Mouse (Mus musculus): ENCODE measurements around the gene Ctsw. TPM values are rescaled to one million over a fixed set of nuclear protein-coding genes. Genes with fewer than 3 reads are reported as not detected.
A peak's percentile ranks its signal among the peaks of the same experiment; 100 is the strongest.

The Ctsw gene
- polyA plus RNA-seq, 1 experiment = not detected

GRCm38 (mm10) chr19:5429219-5429618 lies 39.1 kb downstream of the Ctsw start:
- Histone ChIP-seq H3K27ac (ENCODE audit: control insufficient read depth, insufficient read depth, low read depth, low read length) (no peak overlapping the region), H3K4me1 (ENCODE audit: control insufficient read depth, insufficient read depth, low read length) (peaks cover 17% of the 10 kb centered on the region), H3K36me3 (ENCODE audit: control insufficient read depth, insufficient read depth, low read length) (no peaks in the 10 kb centered on the region; the same call in 1 of the 2 replicates), H3K4me3 (ENCODE audit: control insufficient read depth, low read depth, low read length) (no peak overlapping the region), H3K27me3 (ENCODE audit: control insufficient read depth, insufficient read depth, low read length) (no peaks in the 10 kb centered on the region)
- TF ChIP-seq CTCF (IDR thresholded peaks at IDR 0.05; ENCODE audit: control insufficient read depth, insufficient read depth, insufficient replicate concordance, low read depth, low read length) (no peak), POLR2A (IDR thresholded peaks at IDR 0.05; ENCODE audit: control insufficient read depth, low read depth, low read length) (no peak)

DNA sequence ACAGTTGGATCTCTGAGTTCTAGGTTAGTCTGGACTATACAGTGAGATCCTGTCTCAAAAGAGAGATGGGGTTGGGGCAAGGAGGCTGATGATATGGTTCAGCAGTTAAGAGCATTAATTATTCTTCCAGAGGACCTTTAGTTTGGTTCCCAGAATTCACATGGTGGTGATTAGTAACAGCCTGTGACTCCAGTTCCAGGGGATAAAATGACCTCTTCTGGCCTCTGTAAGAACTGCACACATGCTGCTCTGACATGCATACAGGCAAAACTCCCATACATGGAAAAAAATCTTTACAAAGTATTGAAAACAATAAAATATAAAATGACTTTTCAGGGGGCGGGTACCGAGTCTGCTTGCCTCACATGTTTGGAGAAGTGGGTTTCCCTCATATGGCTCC lies 40.2 kb downstream of the Ctsw start:
- Histone ChIP-seq H3K4me1 (ENCODE audit: control insufficient read depth, insufficient read depth, low read length) (peaks cover 21% of the 10 kb centered on the region), H3K27ac (ENCODE audit: control insufficient read depth, insufficient read depth, low read depth, low read length) (no peak overlapping the region), H3K4me3 (ENCODE audit: control insufficient read depth, low read depth, low read length) (no peak overlapping the region), H3K27me3 (ENCODE audit: control insufficient read depth, insufficient read depth, low read length) (no peaks in the 10 kb centered on the region), H3K36me3 (ENCODE audit: control insufficient read depth, insufficient read depth, low read length) (no peaks in the 10 kb centered on the region; the same call in 1 of the 2 replicates)
- TF ChIP-seq POLR2A (IDR thresholded peaks at IDR 0.05; ENCODE audit: control insufficient read depth, low read depth, low read length) = no peak

- Histone ChIP-seq H3K27me3 (ENCODE audit: control insufficient read depth, insufficient read depth, low read length) (no peaks in the 10 kb centered on the region), H3K4me3 (ENCODE audit: control insufficient read depth, low read depth, low read length) (no peak overlapping the region), H3K27ac (ENCODE audit: control insufficient read depth, insufficient read depth, low read depth, low read length) (no peak overlapping the region), H3K4me1 (ENCODE audit: control insufficient read depth, insufficient read depth, low read length) (peaks cover 24% of the 10 kb centered on the region), H3K36me3 (ENCODE audit: control insufficient read depth, insufficient read depth, low read length) (peaks cover 2% of the 10 kb centered on the region)
- no peak for TF ChIP-seq POLR2A (IDR thresholded peaks at IDR 0.05; ENCODE audit: control insufficient read depth, low read depth, low read length)
- no peak for TF ChIP-seq CTCF (IDR thresholded peaks at IDR 0.05; ENCODE audit: control insufficient read depth, insufficient read depth, insufficient replicate concordance, low read depth, low read length)
Measured at GRCm38 (mm10) chr19:5426640-5427290, 41.5 kb downstream of the Ctsw start.

GRCm38 (mm10) chr19:5425906-5426565 lies 42.3 kb downstream of the Ctsw start:
- Histone ChIP-seq H3K27me3 (ENCODE audit: control insufficient read depth, insufficient read depth, low read length) (no peaks in the 10 kb centered on the region), H3K4me3 (ENCODE audit: control insufficient read depth, low read depth, low read length) (peak overlapping the region; percentile 99), H3K27ac (ENCODE audit: control insufficient read depth, insufficient read depth, low read depth, low read length) (peak overlapping the region; percentile 88), H3K4me1 (ENCODE audit: control insufficient read depth, insufficient read depth, low read length) (peaks cover 24% of the 10 kb centered on the region), H3K36me3 (ENCODE audit: control insufficient read depth, insufficient read depth, low read length) (peaks cover 2% of the 10 kb centered on the region)
- no peak for TF ChIP-seq CTCF (IDR thresholded peaks at IDR 0.05; ENCODE audit: control insufficient read depth, insufficient read depth, insufficient replicate concordance, low read depth, low read length)
- TF ChIP-seq POLR2A (IDR thresholded peaks at IDR 0.05; ENCODE audit: control insufficient read depth, low read depth, low read length) = no peak

DNA sequence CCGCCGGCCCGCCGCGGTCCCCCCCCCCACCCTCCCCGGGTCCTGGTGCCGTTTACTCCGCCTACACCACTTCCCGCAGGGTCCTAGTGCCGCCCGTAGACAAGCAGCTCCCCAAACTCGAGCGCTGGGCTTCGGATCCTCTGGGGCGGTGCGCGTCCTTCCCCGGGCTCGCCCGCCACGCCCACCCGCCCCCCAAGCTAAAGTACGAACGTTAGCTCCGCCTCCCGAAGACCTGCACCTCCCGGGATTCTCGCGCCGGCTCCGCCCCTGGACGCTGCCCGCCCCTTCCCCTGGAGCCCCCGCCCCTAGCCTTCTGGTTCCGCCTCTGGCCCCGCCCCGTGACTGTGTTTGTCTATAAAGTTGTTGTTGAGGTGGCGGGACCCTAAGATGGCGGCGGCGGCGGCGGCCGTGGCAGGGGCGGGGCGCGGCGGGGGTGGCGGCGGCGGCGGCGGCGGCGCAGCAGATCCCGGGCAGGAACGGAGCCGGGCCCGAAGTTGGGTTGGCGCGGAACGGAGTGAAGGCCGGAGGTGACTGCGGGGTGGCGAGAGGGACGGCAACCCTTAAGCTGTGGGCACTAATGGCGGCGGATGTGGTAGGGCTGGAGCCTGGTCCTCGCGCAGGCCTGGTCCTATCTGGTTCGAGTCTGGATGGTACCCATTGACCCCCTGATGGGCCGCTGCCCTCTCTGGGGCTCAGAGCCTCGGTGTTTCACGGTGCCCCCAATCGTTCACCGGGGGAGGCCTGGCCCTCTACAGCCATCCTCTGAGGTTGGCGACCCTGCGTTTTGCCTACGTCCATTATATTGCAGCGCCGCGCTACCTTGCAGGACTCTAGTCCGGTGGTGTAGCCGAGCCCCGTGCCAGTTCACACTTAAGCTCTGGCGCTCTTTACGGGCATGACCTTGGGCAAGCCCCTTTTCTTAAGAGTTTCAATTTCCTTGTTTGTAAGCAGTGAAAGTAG lies 43.2 kb downstream of the Ctsw start, which contains the start of the genes Drap1 and AI837181:
TSS of gene Drap1 (minus strand) at position 198 of the 960 bp plus-strand sequence.
TSS of gene AI837181 (plus strand) at position 363 of the 960 bp plus-strand sequence.
- Histone ChIP-seq H3K4me1 (ENCODE audit: control insufficient read depth, insufficient read depth, low read length) (peaks cover 24% of the 10 kb centered on the region), H3K36me3 (ENCODE audit: control insufficient read depth, insufficient read depth, low read length) (peaks cover 2% of the 10 kb centered on the region), H3K27ac (ENCODE audit: control insufficient read depth, insufficient read depth, low read depth, low read length) (peak within 1 kb of the TSS; percentile 88), H3K27me3 (ENCODE audit: control insufficient read depth, insufficient read depth, low read length) (no peaks in the 10 kb centered on the region), H3K4me3 (ENCODE audit: control insufficient read depth, low read depth, low read length) (peak within 1 kb of the TSS; percentile 99)
- TF ChIP-seq CTCF (IDR thresholded peaks at IDR 0.05; ENCODE audit: control insufficient read depth, insufficient read depth, insufficient replicate concordance, low read depth, low read length) = no peak
- TF ChIP-seq POLR2A (IDR thresholded peaks at IDR 0.05; ENCODE audit: control insufficient read depth, low read depth, low read length) = peak; percentile 60

GRCm38 (mm10) chr19:5424092-5424781 lies 44.1 kb downstream of the Ctsw start:
- Histone ChIP-seq H3K36me3 (ENCODE audit: control insufficient read depth, insufficient read depth, low read length) (peaks cover 2% of the 10 kb centered on the region), H3K4me3 (ENCODE audit: control insufficient read depth, low read depth, low read length) (peak overlapping the region; percentile 95), H3K27ac (ENCODE audit: control insufficient read depth, insufficient read depth, low read depth, low read length) (peak overlapping the region; percentile 55), H3K4me1 (ENCODE audit: control insufficient read depth, insufficient read depth, low read length) (peaks cover 24% of the 10 kb centered on the region), H3K27me3 (ENCODE audit: control insufficient read depth, insufficient read depth, low read length) (no peaks in the 10 kb centered on the region)
- TF ChIP-seq POLR2A (IDR thresholded peaks at IDR 0.05; ENCODE audit: control insufficient read depth, low read depth, low read length) (no peak; the same call in 1 of the 2 replicates), CTCF (IDR thresholded peaks at IDR 0.05; ENCODE audit: control insufficient read depth, insufficient read depth, insufficient replicate concordance, low read depth, low read length) (no peak)

All from testis, adult 2 months (tissue).